Mouse (Mus musculus) MEL (cell line): ENCODE data around the gene Dpp4. TPM values are rescaled to one million over a fixed set of nuclear protein-coding genes. Genes with fewer than 3 reads are reported as not detected.

ENCODE experiments used
- DNase-seq: peaks from one replicate; pipeline ENCODE4 v3.0.0; 2011; ENCODE audit warnings: low read depth, low spot score
- H3K27ac ChIP-seq: 2 replicates; pipeline ENCODE4 v1.5.1; 2012; ENCODE audit warnings: low read depth, mild to moderate bottlenecking, control low read depth, low read length, moderate library complexity; ENCODE audit not compliant: control insufficient read depth
- H3K27me3 ChIP-seq, 2 experiments: fragments of 150-350 bp in 1 of 2; sonication (generic) in 1 of 2; 2 replicates each; pipeline ENCODE4 v1.6.1; 2012; ENCODE audit warnings: low read length in 2 of 2, mild to moderate bottlenecking in 2 of 2, improper control_type of control experiment in 1 of 2, moderate library complexity in 1 of 2; ENCODE audit not compliant: insufficient read depth in 2 of 2, control insufficient read depth in 1 of 2
- H3K36me3 ChIP-seq, 2 experiments: 2 replicates each; pipeline ENCODE4 v1.6.1; 2012 to 2014; ENCODE audit warnings: low read length in 2 of 2, improper control_type of control experiment in 1 of 2, inconsistent platforms in 1 of 2, mild to moderate bottlenecking in 1 of 2; ENCODE audit not compliant: insufficient read depth in 2 of 2, control insufficient read depth in 1 of 2
- H3K4me1 ChIP-seq, 2 experiments: fragments of 150-350 bp in 1 of 2; sonication (generic) in 1 of 2; 2 replicates each; pipeline ENCODE4 v1.6.1; 2012; ENCODE audit warnings: low read length in 2 of 2, improper control_type of control experiment in 1 of 2, mild to moderate bottlenecking in 1 of 2; ENCODE audit not compliant: insufficient read depth in 2 of 2, control insufficient read depth in 1 of 2
- H3K4me3 ChIP-seq, 2 experiments: fragments of 150-350 bp in 1 of 2; sonication (generic) in 1 of 2; 2 replicates each; pipeline ENCODE4 v1.5.1; 2012; ENCODE audit warnings: low read depth in 2 of 2, low read length in 2 of 2, mild to moderate bottlenecking in 2 of 2, moderate library complexity in 2 of 2, control low read depth in 1 of 2, improper control_type of control experiment in 1 of 2; ENCODE audit not compliant: control insufficient read depth in 1 of 2, insufficient read depth in 1 of 2
- H3K79me2 ChIP-seq: 2 replicates; pipeline ENCODE4 v1.6.1; 2012; ENCODE audit warnings: mild to moderate bottlenecking, low read length, moderate library complexity; ENCODE audit not compliant: control insufficient read depth, poor library complexity, insufficient read depth
- H3K9ac ChIP-seq: 2 replicates; pipeline ENCODE4 v1.6.1; 2012; ENCODE audit warnings: low read depth, mild to moderate bottlenecking, control low read depth, low read length, moderate library complexity; ENCODE audit not compliant: control insufficient read depth, poor library complexity, severe bottlenecking
- H3K9me3 ChIP-seq: fragments of 150-350 bp; sonication (generic); replicated peaks from 2 replicates; pipeline ENCODE4 v1.6.1; 2012; ENCODE audit warnings: mild to moderate bottlenecking, low read length, improper control_type of control experiment, moderate library complexity; ENCODE audit not compliant: insufficient read depth
- BHLHE40 ChIP-seq: IDR thresholded peaks from 2 replicates; pipeline ENCODE4 v1.6.1; 2012; ENCODE audit warnings: low read depth, mild to moderate bottlenecking, inconsistent platforms, low read length, improper control_type of control experiment, borderline replicate concordance
- CHD1 ChIP-seq: IDR thresholded peaks from 2 replicates; pipeline ENCODE4 v1.6.1; 2012; ENCODE audit warnings: low read depth, mild to moderate bottlenecking, inconsistent platforms, low read length, improper control_type of control experiment
- CHD2 ChIP-seq: IDR thresholded peaks from 2 replicates; pipeline ENCODE4 v1.6.1; 2011; ENCODE audit warnings: low read length, improper control_type of control experiment
- CTCF ChIP-seq, 3 experiments: IDR thresholded peaks in 2 of 3; conservative IDR thresholded peaks in 1 of 3; 2 replicates each; pipeline ENCODE4 v1.5.1; 2011 to 2012; ENCODE audit warnings: low read length in 3 of 3, low read depth in 2 of 3, mild to moderate bottlenecking in 2 of 3, improper control_type of control experiment in 1 of 3, inconsistent platforms in 1 of 3, mixed read lengths in 1 of 3, moderate library complexity in 1 of 3; ENCODE audit not compliant: control insufficient read depth in 1 of 3, insufficient read depth in 1 of 3, poor library complexity in 1 of 3, severe bottlenecking in 1 of 3
- E2F4 ChIP-seq: IDR thresholded peaks from 2 replicates; pipeline ENCODE4 v1.6.1; 2011; ENCODE audit warnings: low read depth, low read length, improper control_type of control experiment, borderline replicate concordance
- ELF1 ChIP-seq: IDR thresholded peaks from 2 replicates; pipeline ENCODE4 v1.6.1; 2014; ENCODE audit warnings: low read depth, mild to moderate bottlenecking, inconsistent platforms, low read length, improper control_type of control experiment, moderate library complexity
- EP300 ChIP-seq, 2 experiments: IDR thresholded peaks; 2 replicates each; pipeline ENCODE4 v1.6.1; 2011; ENCODE audit warnings: improper control_type of control experiment in 2 of 2, low read length in 2 of 2, low read depth in 1 of 2, mild to moderate bottlenecking in 1 of 2
- ETS1 ChIP-seq: IDR thresholded peaks from 2 replicates; pipeline ENCODE4 v1.6.1; 2012; ENCODE audit warnings: low read depth, mild to moderate bottlenecking, inconsistent platforms, low read length, improper control_type of control experiment, moderate library complexity
- GABPA ChIP-seq: IDR thresholded peaks from 2 replicates; pipeline ENCODE4 v1.6.1; 2012; ENCODE audit warnings: low read depth, mild to moderate bottlenecking, inconsistent platforms, low read length, improper control_type of control experiment, moderate library complexity
- GATA1 ChIP-seq: IDR thresholded peaks from 2 replicates; pipeline ENCODE4 v1.6.1; 2011; ENCODE audit warnings: low read depth, low read length, improper control_type of control experiment
- HCFC1 ChIP-seq: IDR thresholded peaks from 2 replicates; pipeline ENCODE4 v1.6.1; 2012; ENCODE audit warnings: low read depth, mild to moderate bottlenecking, inconsistent platforms, low read length, improper control_type of control experiment, moderate library complexity
- JUND ChIP-seq: IDR thresholded peaks from 2 replicates; pipeline ENCODE4 v1.6.1; 2011; ENCODE audit warnings: low read depth, mild to moderate bottlenecking, improper control_type of control experiment, low read length
- KAT2A ChIP-seq: conservative IDR thresholded peaks from 2 replicates; pipeline ENCODE4 v1.6.1; 2012; ENCODE audit warnings: low read depth, low read length, improper control_type of control experiment, inconsistent platforms
- MAFK ChIP-seq: IDR thresholded peaks from 2 replicates; pipeline ENCODE4 v1.6.1; 2011; ENCODE audit warnings: low read depth, mild to moderate bottlenecking, low read length, improper control_type of control experiment, borderline replicate concordance
- MAX ChIP-seq: IDR thresholded peaks from 2 replicates; pipeline ENCODE4 v1.6.1; 2011; ENCODE audit warnings: low read length, improper control_type of control experiment
- MAZ ChIP-seq: IDR thresholded peaks from 2 replicates; pipeline ENCODE4 v1.6.1; 2012; ENCODE audit warnings: low read depth, mild to moderate bottlenecking, inconsistent platforms, low read length, improper control_type of control experiment
- MEF2A ChIP-seq: IDR thresholded peaks from 2 replicates; pipeline ENCODE4 v1.6.1; 2014; ENCODE audit warnings: low read depth, mild to moderate bottlenecking, inconsistent platforms, low read length, improper control_type of control experiment; ENCODE audit not compliant: poor library complexity, insufficient replicate concordance, severe bottlenecking; ENCODE audit errors: extremely low read depth
- MXI1 ChIP-seq: IDR thresholded peaks from 2 replicates; pipeline ENCODE4 v1.6.1; 2011; ENCODE audit warnings: mild to moderate bottlenecking, low read depth, low read length, improper control_type of control experiment
- MYB ChIP-seq: IDR thresholded peaks from 2 replicates; pipeline ENCODE4 v1.6.1; 2011; ENCODE audit warnings: mild to moderate bottlenecking, low read depth, low read length, improper control_type of control experiment
- MYC ChIP-seq: IDR thresholded peaks from 2 replicates; pipeline ENCODE4 v1.6.1; 2011; ENCODE audit warnings: low read depth, mild to moderate bottlenecking, low read length, improper control_type of control experiment, moderate library complexity
- NELFE ChIP-seq: IDR thresholded peaks from 2 replicates; pipeline ENCODE4 v1.6.1; 2011; ENCODE audit warnings: low read depth, low read length, improper control_type of control experiment
- NRF1 ChIP-seq: IDR thresholded peaks from 2 replicates; pipeline ENCODE4 v1.6.1; 2014; ENCODE audit warnings: low read depth, mild to moderate bottlenecking, inconsistent platforms, low read length, improper control_type of control experiment, moderate library complexity; ENCODE audit not compliant: poor library complexity, insufficient read depth, severe bottlenecking
- POLR2AphosphoS2 ChIP-seq: IDR thresholded peaks from 2 replicates; pipeline ENCODE4 v1.6.1; 2011; ENCODE audit warnings: low read length, improper control_type of control experiment
- POLR2AphosphoS5 ChIP-seq: IDR thresholded peaks from 2 replicates; pipeline ENCODE4 v1.6.1; 2012; ENCODE audit warnings: low read depth, borderline replicate concordance, mild to moderate bottlenecking, inconsistent platforms, low read length, moderate library complexity, mixed read lengths
- RAD21 ChIP-seq: IDR thresholded peaks from 2 replicates; pipeline ENCODE4 v1.6.1; 2011; ENCODE audit warnings: mild to moderate bottlenecking, low read depth, low read length, improper control_type of control experiment
- RCOR1 ChIP-seq: IDR thresholded peaks from 2 replicates; pipeline ENCODE4 v1.6.1; 2012; ENCODE audit warnings: low read depth, mild to moderate bottlenecking, inconsistent platforms, low read length, improper control_type of control experiment
- SIN3A ChIP-seq: IDR thresholded peaks from 2 replicates; pipeline ENCODE4 v1.6.1; 2012; ENCODE audit warnings: low read length, improper control_type of control experiment, inconsistent platforms
- SMC3 ChIP-seq: IDR thresholded peaks from 2 replicates; pipeline ENCODE4 v1.6.1; 2011; ENCODE audit warnings: low read depth, low read length, improper control_type of control experiment
- TAL1 ChIP-seq: IDR thresholded peaks from 2 replicates; pipeline ENCODE4 v1.6.1; 2012; ENCODE audit warnings: mild to moderate bottlenecking, inconsistent platforms, low read length, moderate library complexity, mixed read lengths
- TBP ChIP-seq: IDR thresholded peaks from 2 replicates; pipeline ENCODE4 v1.8.0; 2011; ENCODE audit warnings: low read depth, low read length, improper control_type of control experiment
- TCF12 ChIP-seq: IDR thresholded peaks from 2 replicates; pipeline ENCODE4 v1.6.1; 2014; ENCODE audit warnings: low read depth, mild to moderate bottlenecking, inconsistent platforms, low read length, improper control_type of control experiment, moderate library complexity
- UBTF ChIP-seq: IDR thresholded peaks from 2 replicates; pipeline ENCODE4 v1.6.1; 2012; ENCODE audit warnings: low read depth, mild to moderate bottlenecking, inconsistent platforms, low read length, improper control_type of control experiment, moderate library complexity, borderline replicate concordance; ENCODE audit not compliant: insufficient read depth
- USF1 ChIP-seq: IDR thresholded peaks from 2 replicates; pipeline ENCODE4 v1.6.1; 2014; ENCODE audit warnings: low read depth, mild to moderate bottlenecking, inconsistent platforms, low read length, improper control_type of control experiment, moderate library complexity
- USF2 ChIP-seq, 2 experiments: IDR thresholded peaks; 2 replicates each; pipeline ENCODE4 v1.6.1; 2011 to 2012; ENCODE audit warnings: improper control_type of control experiment in 2 of 2, low read length in 2 of 2, borderline replicate concordance in 1 of 2, inconsistent platforms in 1 of 2, low read depth in 1 of 2, mild to moderate bottlenecking in 1 of 2; ENCODE audit not compliant: insufficient read depth in 1 of 2
- ZC3H11A ChIP-seq: IDR thresholded peaks from 2 replicates; pipeline ENCODE4 v1.6.1; 2012; ENCODE audit warnings: low read depth, mild to moderate bottlenecking, inconsistent platforms, low read length, improper control_type of control experiment
- ZKSCAN1 ChIP-seq: IDR thresholded peaks from 2 replicates; pipeline ENCODE4 v1.6.1; 2012; ENCODE audit warnings: low read depth, mild to moderate bottlenecking, inconsistent platforms, low read length, improper control_type of control experiment, moderate library complexity
- ZNF384 ChIP-seq: IDR thresholded peaks from 2 replicates; pipeline ENCODE4 v1.6.1; 2012; ENCODE audit warnings: low read depth, mild to moderate bottlenecking, inconsistent platforms, low read length, improper control_type of control experiment
- polyA plus RNA-seq, 2 experiments: library from polyadenylated mRNA; stranded (reverse) in 1 of 2; unstranded in 1 of 2; fragments of >175 nt in 1 of 2; fragments of >200 nt in 1 of 2; gene quantifications; 2 replicates each; pipeline versions ENCODE4 v1.2.1 to v1.2.4; 2012; ENCODE audit warnings: low replicate concordance in 2 of 2, low read depth in 1 of 2; ENCODE audit not compliant: insufficient read length in 2 of 2, insufficient read depth in 1 of 2, missing spikeins in 1 of 2
- total RNA-seq: library from RNA; depleted of rRNA; stranded (reverse); fragments of 300-350 nt; gene quantifications from 2 replicates; pipeline ENCODE4 v1.2.3, GENCODE M21; 2012

Gene Dpp4
- total and polyA plus RNA-seq, 3 experiments: 40.4 to 99.1 (median 64.1) TPM

GRCm38 (mm10) chr2:62392098-62392497 is 19.9 kb downstream of the Dpp4 start:
- Histone ChIP-seq H3K79me2 (peaks cover 22% of the 10 kb centered on the region), H3K4me3 (no peak overlapping the region), H3K4me1 (peaks cover 41 to 48% of the 10 kb centered on the region in 2 experiments), H3K36me3 (peaks cover 3 to 81% of the 10 kb centered on the region in 2 experiments; a peak in 3 of 4 replicates), H3K27ac (peak overlapping the region; percentile 97), H3K9me3 (no peaks in the 10 kb centered on the region), H3K27me3 (no peaks in the 10 kb centered on the region), H3K9ac (peak overlapping the region; percentile 51)
- peak; percentile 91 for DNase-seq
- TF ChIP-seq MAFK (no peak; the same call in 1 of the 2 replicates), CHD2 (no peak), RAD21 (no peak), GATA1 (peak; percentile 30; the same call in 1 of the 2 replicates), CTCF (IDR thresholded peaks at IDR 0.05 in 2 of 3, conservative IDR thresholded peaks at IDR 0.05 in 1 of 3; ENCODE audit: control insufficient read depth in 1 of 3, insufficient read depth in 1 of 3, low read depth in 2 of 3, low read length in 3 of 3, poor library complexity in 1 of 3, severe bottlenecking in 1 of 3) (no peak), HCFC1 (no peak; the same call in 1 of the 2 replicates), ETS1 (peak; percentile 89), USF2 (IDR thresholded peaks at IDR 0.05; ENCODE audit: borderline replicate concordance in 1 of 2, insufficient read depth in 1 of 2, low read depth in 1 of 2, low read length in 2 of 2) (no peak), NRF1 (no peak), EP300 (IDR thresholded peaks at IDR 0.05; ENCODE audit: low read depth in 1 of 2, low read length in 2 of 2) (peak; percentile 83 to 92; a peak in 3 of 4 replicates), RCOR1 (peak; percentile 75), MXI1 (no peak), BHLHE40 (no peak), ELF1 (peak; percentile 79; the same call in 1 of the 2 replicates), POLR2AphosphoS2 (no peak; the same call in 1 of the 2 replicates), NELFE (peak; percentile 51), ZC3H11A (no peak), CHD1 (peak; percentile 81), MEF2A (0 out of 2 replicates have a peak, but pooled peaks have one; percentile 18), MAX (peak; percentile 79), JUND (0 out of 2 replicates have a peak, but pooled peaks have one; percentile 55), TCF12 (peak; percentile 86), TAL1 (peak; percentile 38), MYB (peak; percentile 90), TBP (peak; percentile 79), E2F4 (no peak), ZKSCAN1 (no peak), UBTF (no peak), MAZ (no peak), POLR2AphosphoS5 (no peak), USF1 (no peak), GABPA (no peak), MYC (peak; percentile 82; the same call in 1 of the 2 replicates), ZNF384 (peak; percentile 64), SIN3A (peak; percentile 86), SMC3 (peak; percentile 26), KAT2A (peak; percentile 42; the same call in 1 of the 2 replicates)
